8 mouse cellular contexts compared by ENCODE assay signal in genomic region chr6:70790852-70791761, GRCm38 (mm10). TPM values are rescaled to one million over a fixed set of nuclear protein-coding genes. Genes with fewer than 3 reads are reported as not detected.
DNase-seq lines count a peak whose midpoint lies in the region; ATAC-seq lines count a peak whose summit lies in the region.

No protein-coding gene starts in this region.

- 6% methylated on average over 18 of the region's 18 CpGs for WGBS in forebrain, embryonic 15.5 days
- 6% methylated on average over 18 of the region's 18 CpGs for WGBS in kidney, embryonic 15.5 days

- H3K4me1 ChIP-seq in forebrain, embryonic 15.5 days, result peaks cover 28% of the 10 kb centered on the region
- H3K4me1 ChIP-seq in kidney, embryonic 15.5 days, result peaks cover 29% of the 10 kb centered on the region

- H3K27me3 ChIP-seq in forebrain, embryonic 15.5 days, result no peaks in the 10 kb centered on the region
- no peaks in the 10 kb centered on the region for H3K27me3 ChIP-seq in kidney, embryonic 15.5 days

- peak overlapping the region; percentile 76 for H3K9ac ChIP-seq in forebrain, embryonic 15.5 days (replicated peaks)
- H3K9ac ChIP-seq in kidney, embryonic 15.5 days, result peak overlapping the region; percentile 71

- peaks cover 3% of the 10 kb centered on the region; the same call in 1 of the 2 replicates for H3K36me3 ChIP-seq in forebrain, embryonic 15.5 days
- no peaks in the 10 kb centered on the region for H3K36me3 ChIP-seq in kidney, embryonic 15.5 days

- peak overlapping the region; percentile 70 for H3K27ac ChIP-seq in forebrain, embryonic 15.5 days (replicated peaks)
- H3K27ac ChIP-seq in kidney, embryonic 15.5 days, result peak overlapping the region; percentile 88

- peak; percentile 23 for DNase-seq in ovary, postnatal 36 days (ENCODE audit: low spot score)
- DNase-seq in ovary, adult 18-20 months (ENCODE audit: low spot score), result no peak
- peak; percentile 44 for DNase-seq in adrenal gland, postnatal 10 days
- DNase-seq in thymus, postnatal 25 days, result peak; percentile 28
- no peak for DNase-seq in Muller cell, postnatal 12 days (ENCODE audit: inconsistent ontology term)

- ATAC-seq in forebrain, embryonic 15.5 days (replicated peaks), result peak; percentile 47
- peak; percentile 30 for ATAC-seq in kidney, embryonic 15.5 days (replicated peaks; ENCODE audit: low FRiP score)
- ATAC-seq in megakaryocyte progenitor cell, adult 5-6 weeks (replicated peaks; ENCODE audit: poor library complexity), result peak; percentile 30

- peak overlapping the region; percentile 72 for H3K4me3 ChIP-seq in forebrain, embryonic 15.5 days
- peak overlapping the region; percentile 76 for H3K4me3 ChIP-seq in kidney, embryonic 15.5 days (replicated peaks)

- peak overlapping the region; percentile 83 for H3K4me2 ChIP-seq in forebrain, embryonic 15.5 days (replicated peaks)
- H3K4me2 ChIP-seq in kidney, embryonic 15.5 days, result peak overlapping the region; percentile 93

- no peaks in the 10 kb centered on the region for H3K9me3 ChIP-seq in forebrain, embryonic 15.5 days
- no peaks in the 10 kb centered on the region for H3K9me3 ChIP-seq in kidney, embryonic 15.5 days (replicated peaks)

RNA-seq across cellular contexts. Expression of gene Rpia, which starts 0.9 kb away (rescaled TPM):
- 10 to 100 TPM; 20.2 to 24.9 TPM for total RNA-seq in adrenal gland, postnatal 10 days (2021)
- polyA plus RNA-seq in forebrain, embryonic 15.5 days (2015; fragmentation: Nextera tagmentation; extraction: Ambion mirVana), result 3.4 and 3.6 TPM in 2 replicates
- polyA plus RNA-seq in kidney, embryonic 15.5 days (2015; fragmentation: Nextera tagmentation; extraction: Ambion mirVana), result 3.1 and 3.4 TPM in 2 replicates
- 105 and 110 TPM in 2 replicates for total RNA-seq in megakaryocyte progenitor cell, adult 5-6 weeks (2015)
- total RNA-seq in megakaryocyte progenitor cell, adult 5-6 weeks (2017), result 209 and 250 TPM in 2 replicates

RNA-seq across cellular contexts. Expression of gene Eif2ak3, which starts 53.2 kb away (rescaled TPM):
- 10 to 100 TPM; 17.2 to 21.7 TPM for total RNA-seq in adrenal gland, postnatal 10 days (2021)
- polyA plus RNA-seq in forebrain, embryonic 15.5 days (2015; fragmentation: Nextera tagmentation; extraction: Ambion mirVana), result 15.9 and 16.2 TPM in 2 replicates
- 11.2 and 12.5 TPM in 2 replicates for polyA plus RNA-seq in kidney, embryonic 15.5 days (2015; fragmentation: Nextera tagmentation; extraction: Ambion mirVana)
- total RNA-seq in megakaryocyte progenitor cell, adult 5-6 weeks (2015), result 13.2 and 16.9 TPM in 2 replicates
- 19.8 and 22.8 TPM in 2 replicates for total RNA-seq in megakaryocyte progenitor cell, adult 5-6 weeks (2017)

Comparison
In these comparisons a context has a peak if more than half of its experiments do, and no peak if none do; other contexts are left out.
1. DNase-seq: peak in ovary, postnatal 36 days (single experiment), adrenal gland, postnatal 10 days (single experiment) and thymus, postnatal 25 days (single experiment); none in ovary, adult 18-20 months (single experiment) and Muller cell, postnatal 12 days (single experiment).
2. RNA of gene Rpia, which starts 0.9 kb away (total RNA-seq): 105 to 250 TPM in megakaryocyte progenitor cell, adult 5-6 weeks; 20.2 to 24.9 TPM in adrenal gland, postnatal 10 days; every median in the first group is over 4 times any median in the second.
3. Peak in every context shown above with its lines, with median percentiles within 50 percentile points of each other: ATAC-seq.